Mouse (Mus musculus) frontal cortex, postnatal 36 days (tissue): Measurements from ENCODE around the gene 4930470P17Rik.

Experiments
- DNase-seq, 2 experiments: peaks; one replicate each; pipeline ENCODE4 v3.0.0; 2022; ENCODE audit warnings: low spot score in 2 of 2

4930470P17Rik gene

DNA sequence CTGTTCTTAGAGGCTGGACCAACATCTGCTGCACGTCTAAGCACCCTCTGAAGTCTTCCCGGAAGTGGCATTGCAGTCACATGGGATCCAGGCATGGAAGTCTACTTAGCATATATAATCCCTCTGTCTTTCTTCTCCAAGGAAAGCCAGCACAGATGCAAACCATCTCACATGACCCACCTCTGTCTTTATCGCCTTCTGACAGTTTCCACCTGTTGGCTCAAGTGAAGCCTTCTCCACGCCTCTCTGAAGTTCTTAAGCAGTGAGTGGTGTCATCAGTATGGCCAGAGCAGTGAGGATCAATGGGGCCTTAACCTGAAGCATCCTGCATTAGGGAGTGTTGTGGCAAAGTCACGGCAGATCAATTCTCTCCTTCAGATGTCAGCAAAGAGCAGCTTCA is 23.2 kb downstream of the 4930470P17Rik start:
- no peak for DNase-seq

DNA sequence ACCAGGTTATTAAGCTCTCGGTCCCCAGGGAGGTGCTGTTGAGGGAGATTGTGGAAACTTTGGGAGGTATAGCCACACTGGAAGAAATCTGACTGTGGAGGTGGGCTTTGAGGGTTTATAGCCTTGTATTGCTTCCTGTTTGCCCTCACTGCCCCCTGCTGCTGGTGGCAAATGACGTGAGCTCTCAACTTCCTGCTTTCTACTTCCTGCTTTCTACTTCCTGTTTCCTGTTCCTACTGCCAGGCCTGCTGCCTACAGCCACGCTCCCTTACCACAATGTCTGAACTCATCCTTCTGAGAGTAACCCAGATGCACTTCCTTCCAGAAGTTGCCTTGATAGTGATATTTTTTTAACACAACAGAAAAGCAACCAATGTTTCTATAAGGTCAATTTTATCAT is 24.3 kb downstream of the 4930470P17Rik start:
- no peak for DNase-seq

DNA sequence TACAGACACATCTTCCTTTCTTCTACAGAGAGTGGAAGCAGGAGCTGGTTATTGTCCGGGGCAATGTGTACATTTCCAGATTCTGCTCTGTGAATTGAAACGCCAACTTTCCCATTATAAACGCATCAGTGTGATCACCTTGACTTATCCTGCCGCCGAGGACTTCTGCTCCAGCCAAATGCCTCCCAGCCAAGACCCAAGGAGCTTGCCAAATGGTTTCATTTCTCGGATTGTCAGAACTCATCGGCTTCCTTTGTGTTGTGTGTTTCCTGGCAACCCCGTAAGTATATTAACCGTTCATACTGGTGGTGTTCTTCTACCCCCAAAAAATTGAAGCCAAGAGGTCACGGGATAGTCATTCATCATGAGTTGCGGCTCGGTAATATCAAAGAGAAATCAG is 25.7 kb downstream of the 4930470P17Rik start:
- DNase-seq, result no peak

DNA sequence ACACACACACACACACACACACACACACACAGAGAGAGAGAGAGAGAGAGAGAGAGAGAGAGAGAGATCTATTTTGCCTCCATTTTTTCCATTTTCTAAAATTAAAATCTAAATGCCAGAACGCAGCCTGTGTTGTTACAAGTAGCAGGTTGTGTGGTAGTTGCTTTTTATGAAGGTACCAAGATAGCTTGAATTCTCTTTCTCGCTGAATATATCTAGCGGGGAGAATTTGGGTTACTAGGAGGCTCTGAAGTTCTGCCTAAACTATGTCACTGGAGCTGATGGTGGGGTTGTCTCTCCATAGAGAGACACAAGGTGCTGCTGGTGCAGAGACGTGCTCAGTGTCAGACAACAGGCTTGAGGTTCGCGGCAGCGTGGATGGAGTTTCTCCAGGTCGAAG is 36.8 kb downstream of the 4930470P17Rik start:
- DNase-seq, result peak in 1 of 2 experiments; percentile 16

DNA sequence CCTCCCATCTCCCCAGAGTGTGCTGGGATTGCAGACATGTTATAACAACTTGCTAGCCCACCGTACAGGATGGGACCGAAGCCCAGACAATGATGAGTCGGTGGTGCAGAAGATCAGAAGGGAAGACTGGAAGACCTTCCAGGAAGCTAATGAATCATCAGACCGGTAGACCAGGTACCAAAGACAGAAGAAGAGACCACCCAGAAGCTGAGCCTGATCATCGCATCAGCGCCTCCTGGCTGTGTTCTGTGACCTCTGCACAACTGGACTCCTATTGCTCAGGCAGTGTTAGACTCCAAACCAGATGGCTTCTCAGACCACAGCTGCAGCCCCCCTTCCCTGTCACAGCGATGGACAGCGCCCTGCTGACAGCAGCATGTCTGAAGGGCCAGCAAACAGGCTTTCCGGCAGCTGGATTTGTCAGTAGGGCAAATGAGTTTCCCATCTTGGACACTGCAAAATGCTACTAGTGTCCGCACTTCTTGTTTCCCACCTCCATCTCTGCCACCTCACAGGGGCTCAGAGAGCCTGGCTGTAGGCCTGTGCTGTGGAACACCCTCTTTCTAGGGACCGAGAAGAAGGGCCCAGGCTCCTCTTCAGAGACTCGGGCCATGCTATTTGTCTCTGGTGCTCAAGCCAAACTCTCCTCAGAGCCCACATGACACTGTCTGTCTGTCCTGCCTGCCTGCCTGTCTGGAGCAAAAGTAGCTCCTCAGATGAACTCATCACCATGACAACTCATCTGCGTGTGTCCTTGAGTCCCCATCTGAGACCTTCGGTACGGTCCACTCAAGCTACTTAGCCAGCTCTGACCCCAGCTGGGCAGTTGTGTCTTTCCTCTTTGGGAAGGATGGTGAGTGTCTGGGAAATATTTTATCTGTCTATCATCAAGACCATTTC is 37.6 kb downstream of the 4930470P17Rik start:
- DNase-seq, result no peak

DNA sequence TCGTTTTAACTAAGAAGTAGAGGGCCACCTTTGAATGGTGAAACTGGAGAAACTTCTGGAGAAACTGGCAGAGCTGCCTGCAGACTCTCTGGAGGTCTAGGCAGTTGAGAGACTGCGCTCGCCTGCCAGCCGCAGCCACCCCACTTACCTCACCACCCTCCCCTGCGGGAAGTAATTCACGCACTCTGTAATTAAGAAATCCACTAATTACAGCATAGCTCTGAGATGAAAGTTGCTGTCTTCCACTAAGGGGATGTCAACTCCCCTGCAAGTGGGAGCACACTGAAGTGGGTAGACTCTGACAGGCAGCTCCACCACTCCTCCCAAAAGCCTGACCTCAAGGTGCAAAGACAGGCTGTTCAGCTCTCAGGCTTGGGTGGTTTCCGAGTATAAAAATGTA is 49.7 kb downstream of the 4930470P17Rik start:
- no peak for DNase-seq

DNA sequence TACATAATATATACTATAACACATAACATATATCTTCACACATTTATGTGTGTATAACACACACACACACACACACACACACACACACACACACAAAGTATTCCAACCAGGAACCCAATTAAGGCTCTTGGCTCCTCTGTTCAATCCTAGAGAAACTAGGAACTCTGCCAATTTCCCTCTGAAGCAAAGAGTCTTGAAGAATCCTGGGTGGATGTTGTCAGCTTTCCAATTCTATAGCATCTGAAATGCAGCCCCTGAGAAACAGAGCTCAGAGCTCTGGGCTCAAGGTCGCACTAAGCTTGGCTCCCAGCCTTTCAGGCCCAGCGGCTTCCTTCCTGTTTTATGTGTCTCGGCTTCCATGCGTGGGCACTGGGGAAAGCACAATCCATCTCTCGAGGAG is 51.6 kb downstream of the 4930470P17Rik start:
- peak in 1 of 2 experiments; percentile 37 for DNase-seq

DNA sequence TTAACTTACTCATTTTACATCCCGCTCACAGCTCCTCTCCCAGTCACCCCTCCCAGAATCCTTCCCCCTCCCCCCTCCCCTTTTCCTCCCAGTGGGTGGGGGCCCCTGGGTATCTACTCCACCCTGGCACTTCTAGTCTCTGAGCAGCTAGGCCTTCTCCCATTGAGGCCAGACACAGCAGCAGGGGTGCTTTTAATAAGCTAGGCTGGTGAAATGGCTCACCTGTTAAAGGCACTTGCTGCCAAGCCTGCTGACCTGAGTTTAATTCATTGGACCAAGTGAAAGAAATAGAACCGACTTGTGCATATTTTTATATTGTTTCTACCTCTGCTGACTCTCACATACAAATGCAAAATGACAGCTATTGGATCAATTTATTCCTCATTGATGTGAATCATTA is 52.7 kb downstream of the 4930470P17Rik start:
- no peak for DNase-seq

DNA sequence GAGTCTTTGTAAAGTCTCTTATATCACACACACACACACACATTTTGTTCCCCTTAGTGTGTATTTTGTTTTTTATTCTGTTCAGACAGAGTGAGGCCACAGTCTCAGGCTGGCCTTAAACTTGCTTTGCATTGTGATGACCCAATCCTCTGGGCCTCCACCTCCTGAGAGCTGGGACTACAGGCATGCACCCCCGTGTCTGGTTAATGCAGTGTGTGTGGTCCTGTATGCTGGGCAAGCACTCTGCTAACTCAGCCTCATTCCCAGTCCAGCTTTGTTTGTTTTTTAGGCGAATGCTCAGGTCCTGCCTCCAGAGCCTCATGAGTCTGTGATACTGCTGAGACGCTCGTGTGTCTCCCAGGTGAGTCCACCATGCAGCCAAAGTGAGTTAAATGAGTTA is 53.8 kb downstream of the 4930470P17Rik start:
- no peak for DNase-seq

DNA sequence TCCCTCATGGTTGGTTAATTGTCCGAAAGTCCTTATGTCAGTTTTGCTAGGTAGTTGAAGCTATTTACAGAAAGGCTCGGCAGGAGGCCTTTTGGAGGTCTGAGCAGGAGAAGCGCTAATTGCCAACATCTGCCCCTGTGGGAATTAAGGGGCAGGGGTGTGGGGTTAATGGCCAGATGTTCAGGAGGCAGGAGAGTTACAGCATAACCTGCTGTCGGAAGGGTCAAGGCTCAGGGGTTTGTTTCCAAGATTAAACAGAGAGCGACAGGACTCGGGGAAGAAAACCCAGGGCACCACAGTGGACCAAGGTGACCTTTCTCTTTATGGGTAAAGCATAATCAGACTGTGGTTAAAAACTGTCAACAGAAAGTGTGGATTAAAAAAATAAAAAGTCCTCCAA is 54.3 kb downstream of the 4930470P17Rik start:
- DNase-seq, result no peak

DNA sequence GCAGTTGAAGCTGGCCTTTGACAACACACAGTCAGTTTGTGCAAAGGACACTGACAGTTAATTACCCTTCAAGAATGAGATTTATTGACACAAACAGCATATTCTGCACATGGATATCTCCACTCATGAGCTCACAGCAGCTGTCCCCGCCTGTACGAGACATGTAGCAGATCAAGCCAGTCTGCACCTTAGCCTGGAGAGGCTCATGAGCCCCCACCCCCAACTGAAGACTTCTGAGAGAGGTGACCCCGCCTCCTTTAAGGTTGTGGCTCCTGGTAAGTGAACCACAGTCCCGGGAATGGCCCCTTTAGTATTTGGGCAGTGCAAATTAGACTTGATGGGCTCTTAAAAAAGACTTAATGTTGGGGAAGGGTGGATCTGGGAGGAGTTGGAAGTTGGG is 56.1 kb downstream of the 4930470P17Rik start:
- no peak for DNase-seq

DNA sequence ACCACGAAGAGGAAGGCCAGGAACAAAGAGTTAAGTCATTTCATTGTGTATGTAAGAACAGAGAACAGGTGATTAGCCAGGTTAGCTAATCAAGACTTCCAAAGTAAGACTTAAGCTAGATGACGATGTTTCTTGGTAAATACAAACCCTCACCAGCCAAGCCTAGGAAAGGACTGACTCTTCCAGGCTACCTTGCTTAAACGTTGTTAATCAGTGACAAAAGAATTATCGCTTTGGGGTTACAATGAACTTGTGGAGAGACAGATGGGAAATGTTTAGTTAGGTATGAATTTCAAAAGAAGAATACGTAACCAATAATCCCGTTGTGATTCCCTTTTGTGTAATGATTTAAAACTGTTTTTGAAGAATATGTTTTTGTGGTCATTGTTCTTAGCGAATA is 56.9 kb downstream of the 4930470P17Rik start:
- no peak for DNase-seq

DNA sequence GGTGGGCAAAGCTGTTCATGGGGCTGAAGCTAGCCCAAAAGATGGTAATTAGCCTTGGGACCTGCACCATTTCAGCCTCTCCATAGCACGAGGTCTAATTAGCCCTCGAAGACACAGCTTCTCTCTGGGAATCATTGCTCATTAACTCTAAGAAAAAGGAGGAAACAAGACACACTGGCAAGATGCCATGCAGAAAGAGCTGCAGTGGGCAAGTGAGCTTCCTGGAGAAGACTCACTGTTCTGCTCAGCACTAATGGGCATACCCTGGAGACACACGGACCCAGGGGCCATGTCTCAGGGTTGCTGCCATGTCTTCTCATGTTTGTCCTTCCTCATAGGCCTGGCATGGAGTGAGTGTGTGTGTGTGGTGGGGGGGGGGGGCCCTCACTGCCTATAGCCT is 57.7 kb downstream of the 4930470P17Rik start:
- no peak for DNase-seq

DNA sequence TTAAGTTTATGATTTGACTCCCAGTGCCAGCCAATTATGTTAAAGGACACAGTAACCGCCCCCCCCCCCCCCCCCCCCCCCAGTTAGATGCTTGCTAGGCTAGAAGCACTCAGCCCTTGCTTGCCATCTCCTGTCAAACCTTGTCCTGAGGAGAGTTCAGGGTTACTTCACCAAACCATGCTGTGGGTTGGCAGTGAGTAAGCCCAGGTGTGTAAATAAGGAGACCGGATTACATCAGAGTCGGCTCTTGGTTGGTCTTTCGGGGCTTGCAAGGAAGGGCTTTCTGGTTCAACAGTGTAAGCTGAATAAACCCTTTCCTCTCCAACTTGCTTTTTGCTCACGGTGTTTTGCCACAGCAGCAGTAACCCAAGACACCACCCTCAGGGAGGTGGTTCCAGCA is 58.2 kb downstream of the 4930470P17Rik start:
- DNase-seq, result no peak

DNA sequence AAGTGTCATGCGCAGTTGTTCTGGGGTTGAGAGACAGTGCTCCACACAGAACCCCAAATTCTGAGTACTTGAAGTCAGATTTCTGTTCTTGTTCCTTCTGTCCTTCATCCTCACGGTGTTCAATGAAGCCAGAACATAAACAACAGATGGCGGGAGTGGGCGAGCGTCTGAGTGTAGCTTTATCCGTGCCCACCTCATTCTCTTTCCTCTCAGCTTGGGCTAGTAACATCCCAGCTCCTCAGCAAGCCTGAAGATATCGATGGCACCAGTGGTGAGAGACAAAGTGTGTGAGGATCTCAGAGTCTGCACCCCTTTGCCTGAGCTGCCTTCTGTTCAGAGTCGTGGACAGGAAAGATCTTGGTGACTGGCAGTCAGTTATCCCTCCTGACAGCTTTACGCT is 62.6 kb downstream of the 4930470P17Rik start:
- DNase-seq, result peak; percentile 73 to 79

DNA sequence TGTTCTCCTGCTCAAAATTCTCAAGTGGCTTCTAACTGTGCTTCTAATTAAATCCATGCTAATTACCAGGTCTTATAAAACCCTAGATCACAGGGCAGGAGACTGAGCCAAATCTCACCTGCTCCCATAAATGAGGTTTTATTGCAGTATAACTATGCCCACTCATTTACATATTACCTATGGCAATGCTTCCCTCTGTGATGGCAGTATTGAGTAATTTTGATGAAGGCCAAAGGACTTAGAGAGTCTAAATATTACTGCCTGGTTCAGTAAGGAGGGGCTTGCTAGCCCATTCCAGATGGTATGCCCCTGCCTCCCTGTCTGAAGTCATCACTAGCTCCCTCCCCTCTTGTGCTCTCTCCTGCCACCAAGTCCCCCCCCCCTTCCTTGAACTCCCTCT is 66.0 kb downstream of the 4930470P17Rik start:
- DNase-seq, result no peak

DNA sequence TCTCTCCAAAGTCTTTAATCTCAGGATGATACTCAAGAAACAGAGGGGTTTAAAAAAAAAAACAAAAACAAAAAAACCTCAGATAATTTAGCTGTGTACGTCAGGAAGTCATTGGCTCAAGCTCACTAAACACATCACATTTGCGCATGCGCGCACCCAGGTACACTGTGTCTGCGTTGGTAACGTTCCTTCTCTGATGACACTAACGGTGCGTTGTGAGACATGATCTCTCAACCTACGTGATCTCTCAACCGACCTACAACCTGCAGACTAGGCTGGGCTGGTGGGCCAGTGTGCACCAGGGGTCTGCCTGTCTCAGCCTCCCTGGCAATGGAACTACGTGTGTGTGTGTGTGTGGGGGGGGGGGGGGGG is 67.0 kb downstream of the 4930470P17Rik start:
- no peak for DNase-seq

DNA sequence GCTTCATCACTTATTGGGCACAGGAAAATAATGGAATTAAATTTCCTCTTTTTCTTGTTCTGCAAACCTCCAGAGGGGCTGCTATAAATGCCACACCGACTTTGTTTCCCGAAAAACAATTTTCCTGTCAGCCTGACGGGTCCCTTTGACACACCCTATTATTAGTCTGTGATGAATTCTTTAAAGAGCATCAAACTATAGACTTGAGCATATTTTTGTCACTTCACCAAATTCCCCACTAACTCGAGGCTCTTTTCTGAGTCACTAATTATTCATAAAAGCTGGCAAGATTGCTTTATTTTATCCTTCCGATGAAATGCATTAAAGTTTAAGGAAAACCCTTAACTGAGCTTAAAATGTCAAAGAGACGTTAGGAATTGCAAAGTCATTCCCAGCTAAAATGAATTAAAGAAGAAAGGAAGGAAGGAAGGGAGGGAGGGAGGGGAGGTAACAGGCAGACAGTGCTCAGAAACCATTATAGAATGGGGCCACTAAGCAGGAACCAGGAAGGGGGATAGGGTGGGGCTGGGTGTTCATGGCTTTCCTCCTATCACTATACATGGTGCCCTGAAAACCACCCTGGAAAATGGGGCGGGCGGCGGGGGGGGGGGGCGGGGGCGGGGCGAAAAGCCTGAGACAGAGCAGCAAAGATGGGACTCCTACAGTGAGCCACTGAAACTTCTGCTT is 67.6 kb downstream of the 4930470P17Rik start:
- no peak for DNase-seq

DNA sequence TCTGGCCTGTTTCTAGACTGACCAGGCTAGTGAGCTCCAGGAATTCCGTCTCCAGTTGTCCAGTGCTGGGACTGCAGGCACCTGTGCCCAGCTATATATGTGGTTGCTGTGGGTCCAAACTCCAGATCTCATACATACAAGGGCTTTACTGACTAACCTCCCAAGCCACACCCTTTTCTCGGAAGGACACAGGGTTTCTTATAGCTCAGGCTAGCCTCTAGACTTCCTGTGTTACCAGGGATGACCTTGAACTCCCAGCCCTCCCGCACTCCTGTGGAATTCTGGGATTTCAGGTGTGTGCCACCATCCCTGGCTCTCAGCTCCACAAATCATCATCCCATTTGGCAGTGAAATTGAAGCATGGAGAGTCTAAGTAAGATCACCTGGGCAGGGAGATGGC is 71.6 kb downstream of the 4930470P17Rik start:
- no peak for DNase-seq

DNA sequence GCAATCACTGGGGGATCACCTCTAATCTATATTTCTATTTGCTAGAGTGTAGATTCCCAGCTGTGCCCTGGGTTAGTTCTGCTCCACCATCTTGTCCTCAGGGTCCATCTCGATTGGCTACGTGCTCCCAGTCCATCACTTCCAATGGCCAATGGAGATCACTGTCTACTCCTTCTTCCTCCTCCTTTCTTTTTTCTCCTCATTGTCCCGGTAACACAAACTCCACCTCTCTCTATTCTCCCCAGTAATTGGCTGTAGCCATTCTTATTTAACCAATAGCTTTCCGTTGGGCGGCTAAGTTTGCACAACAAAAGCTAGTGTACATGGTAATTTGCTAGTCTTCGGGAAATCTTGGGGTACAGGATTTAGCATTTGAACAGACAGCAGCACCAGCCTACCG is 72.1 kb downstream of the 4930470P17Rik start:
- DNase-seq, result no peak
